Mouse (Mus musculus) hindbrain, embryonic 14.5 days (tissue): ENCODE results near the gene Pcyt1b. TPM values are rescaled to one million over a fixed set of nuclear protein-coding genes. Genes with fewer than 3 reads are reported as not detected.
A peak's percentile ranks its signal among the peaks of the same experiment; 100 is the strongest.

Source experiments
- ATAC-seq: fragments of 200-750 bp; cut with Nextera tagmentation; 2 replicates; pipeline ENCODE4 v1.8.0; 2017; ENCODE audit warnings: moderate number of reproducible peaks, mild to moderate bottlenecking, moderate TSS enrichment, moderate library complexity; ENCODE audit not compliant: low FRiP score
- DNase-seq: peaks from one replicate; pipeline ENCODE4 v3.0.0-alpha.2; 2015; ENCODE audit warnings: low spot score
- H3K27ac ChIP-seq: fragments of 300-500 bp; sonication (generic); 2 replicates; pipeline ENCODE4 v1.5.1; 2014; ENCODE audit warnings: mild to moderate bottlenecking, moderate library complexity
- H3K27me3 ChIP-seq: fragments of 300-500 bp; sonication (generic); 2 replicates; pipeline ENCODE4 v1.6.1; 2014; ENCODE audit warnings: mild to moderate bottlenecking, low read length, mixed read lengths; ENCODE audit not compliant: control insufficient read depth, insufficient read depth
- H3K36me3 ChIP-seq: fragments of 300-500 bp; sonication (generic); replicated peaks from 2 replicates; pipeline ENCODE4 v1.6.1; 2014; ENCODE audit not compliant: control insufficient read depth, insufficient read depth
- H3K4me1 ChIP-seq: fragments of 300-500 bp; sonication (generic); replicated peaks from 2 replicates; pipeline ENCODE4 v1.6.1; 2014; ENCODE audit warnings: antibody characterized with exemption, low read length, mixed read lengths; ENCODE audit not compliant: control insufficient read depth, insufficient read depth
- H3K4me2 ChIP-seq: fragments of 300-500 bp; sonication (generic); replicated peaks from 2 replicates; pipeline ENCODE4 v1.6.1; 2014; ENCODE audit warnings: mild to moderate bottlenecking, moderate library complexity
- H3K4me3 ChIP-seq: fragments of 300-500 bp; sonication (generic); replicated peaks from 2 replicates; pipeline ENCODE4 v1.5.1; 2014; ENCODE audit warnings: mild to moderate bottlenecking, low read length
- H3K9ac ChIP-seq: fragments of 300-500 bp; sonication (generic); 2 replicates; pipeline ENCODE4 v1.6.1; 2014
- H3K9me3 ChIP-seq: fragments of 300-500 bp; sonication (generic); 2 replicates; pipeline ENCODE4 v1.6.1; 2016; ENCODE audit warnings: low read length; ENCODE audit not compliant: control insufficient read depth
- WGBS: fragments of 180-500 bp; shearing (Covaris S2); extraction: QIAGEN DNeasy Blood & Tissue Kit; methylation state at CpG from one replicate; pipeline ENCODE4 v1.1.7; 2014; 5-methylcytosine and 5-hydroxymethylcytosine counted together
- polyA plus RNA-seq: library from polyadenylated mRNA; unstranded; fragments of >200 nt; fragmentation: Nextera tagmentation; extraction: Ambion mirVana; gene quantifications from 2 replicates; pipeline ENCODE4 v1.2.1, GENCODE M21; 2014

Gene Pcyt1b
- polyA plus RNA-seq, 1 experiment from 2014 or later: 19.5 TPM

GRCm38 (mm10) chrX:93664787-93665186 lies 10.1 kb downstream of the Pcyt1b start:
- WGBS: 74% methylated on average over 4 of the region's 4 CpGs

GRCm38 (mm10) chrX:93674432-93674831 lies 19.8 kb downstream of the Pcyt1b start:
- 33% methylated on average over 3 of the region's 3 CpGs for WGBS
- H3K9ac ChIP-seq: 0 out of 2 replicates have a peak overlapping the region, but pooled peaks have one; percentile 12

More at GRCm38 (mm10) chrX:93664787-93665186, 10.1 kb downstream of the Pcyt1b start:
- DNase-seq: no peak
- no peaks in the 10 kb centered on the region for H3K36me3 ChIP-seq
- no peaks in the 10 kb centered on the region for H3K4me1 ChIP-seq
- H3K9ac ChIP-seq: no peak overlapping the region
- ATAC-seq: no peak
- H3K4me3 ChIP-seq: no peak overlapping the region
- no peaks in the 10 kb centered on the region for H3K9me3 ChIP-seq
- H3K4me2 ChIP-seq: no peak overlapping the region
- H3K27me3 ChIP-seq: no peaks in the 10 kb centered on the region
- H3K27ac ChIP-seq: no peak overlapping the region

GRCm38 (mm10) chrX:93674836-93675795 lies 20.5 kb downstream of the Pcyt1b start:
- Histone ChIP-seq H3K4me3 (peak overlapping the region; percentile 40), H3K4me1 (peaks cover 7% of the 10 kb centered on the region), H3K9me3 (no peaks in the 10 kb centered on the region), H3K27me3 (no peaks in the 10 kb centered on the region; the same call in 1 of the 2 replicates), H3K4me2 (peak overlapping the region; percentile 59), H3K36me3 (no peaks in the 10 kb centered on the region), H3K27ac (peak overlapping the region; percentile 89), H3K9ac (peak overlapping the region; percentile 59)
- DNase-seq (peak; percentile 70), ATAC-seq (peak; percentile 99)
- WGBS: 20% methylated on average over 19 of the region's 19 CpGs

More at GRCm38 (mm10) chrX:93674432-93674831, 19.8 kb downstream of the Pcyt1b start:
- Histone ChIP-seq H3K4me2 (peak overlapping the region; percentile 59), H3K9me3 (no peaks in the 10 kb centered on the region), H3K4me1 (peaks cover 7% of the 10 kb centered on the region), H3K4me3 (peak overlapping the region; percentile 40; the same call in 1 of the 2 replicates), H3K27me3 (no peaks in the 10 kb centered on the region; the same call in 1 of the 2 replicates), H3K27ac (peak overlapping the region; percentile 89), H3K36me3 (no peaks in the 10 kb centered on the region)
- no peak for DNase-seq
- peak; percentile 21; the same call in 1 of the 2 replicates for ATAC-seq

- Histone ChIP-seq H3K9me3 (no peaks in the 10 kb centered on the region), H3K27ac (peak overlapping the region; percentile 89), H3K4me1 (peaks cover 7% of the 10 kb centered on the region), H3K9ac (peak overlapping the region; percentile 59), H3K4me2 (peak overlapping the region; percentile 59), H3K4me3 (peak overlapping the region; percentile 40), H3K36me3 (no peaks in the 10 kb centered on the region), H3K27me3 (no peaks in the 10 kb centered on the region; the same call in 1 of the 2 replicates)
- DNase-seq: no peak
- ATAC-seq: no peak
- 69% methylated on average over 2 of the region's 2 CpGs for WGBS
Measured at GRCm38 (mm10) chrX:93676228-93676627, 21.6 kb downstream of the Pcyt1b start.

- Histone ChIP-seq H3K4me3 (no peak overlapping the region), H3K27ac (no peak overlapping the region), H3K9ac (no peak overlapping the region), H3K4me1 (no peaks in the 10 kb centered on the region), H3K4me2 (no peak overlapping the region), H3K36me3 (no peaks in the 10 kb centered on the region), H3K9me3 (no peaks in the 10 kb centered on the region), H3K27me3 (no peaks in the 10 kb centered on the region)
- WGBS: 82% methylated on average over 6 of the region's 6 CpGs
- no peak for ATAC-seq
- DNase-seq: no peak
Measured at GRCm38 (mm10) chrX:93689287-93689686, 34.6 kb downstream of the Pcyt1b start.

GRCm38 (mm10) chrX:93690672-93691071 lies 36.0 kb downstream of the Pcyt1b start:
- Histone ChIP-seq H3K4me3 (no peak overlapping the region), H3K9me3 (no peaks in the 10 kb centered on the region), H3K4me1 (no peaks in the 10 kb centered on the region), H3K4me2 (no peak overlapping the region), H3K27me3 (no peaks in the 10 kb centered on the region), H3K36me3 (no peaks in the 10 kb centered on the region), H3K9ac (no peak overlapping the region), H3K27ac (no peak overlapping the region)
- DNase-seq (no peak), ATAC-seq (no peak)
- 91% methylated on average over 8 of the region's 8 CpGs for WGBS

- H3K36me3 ChIP-seq: no peaks in the 10 kb centered on the region
- no peaks in the 10 kb centered on the region for H3K4me1 ChIP-seq
- ATAC-seq (no peak), DNase-seq (no peak)
- WGBS: 80% methylated on average over 1 of the region's 1 CpGs
- H3K4me2 ChIP-seq: no peak overlapping the region
- no peaks in the 10 kb centered on the region for H3K27me3 ChIP-seq
- H3K9ac ChIP-seq: no peak overlapping the region
- H3K9me3 ChIP-seq: no peaks in the 10 kb centered on the region
- no peak overlapping the region for H3K27ac ChIP-seq
- H3K4me3 ChIP-seq: no peak overlapping the region
Measured at GRCm38 (mm10) chrX:93697596-93697995, 42.9 kb downstream of the Pcyt1b start.

GRCm38 (mm10) chrX:93700528-93701225 lies 46.0 kb downstream of the Pcyt1b start:
- ATAC-seq (peak; percentile 66; the same call in 1 of the 2 replicates), DNase-seq (peak; percentile 54)
- Histone ChIP-seq H3K27me3 (no peaks in the 10 kb centered on the region), H3K36me3 (no peaks in the 10 kb centered on the region), H3K4me2 (no peak overlapping the region), H3K27ac (no peak overlapping the region), H3K9me3 (no peaks in the 10 kb centered on the region), H3K9ac (no peak overlapping the region), H3K4me3 (no peak overlapping the region), H3K4me1 (no peaks in the 10 kb centered on the region)
- 46% methylated on average over 8 of the region's 8 CpGs for WGBS

GRCm38 (mm10) chrX:93712566-93712965 lies 57.9 kb downstream of the Pcyt1b start:
- no peak overlapping the region for H3K4me3 ChIP-seq
- no peak overlapping the region for H3K9ac ChIP-seq
- H3K36me3 ChIP-seq: no peaks in the 10 kb centered on the region
- no peak overlapping the region for H3K4me2 ChIP-seq
- H3K9me3 ChIP-seq: no peaks in the 10 kb centered on the region
- 76% methylated on average over 1 of the region's 1 CpGs for WGBS
- no peaks in the 10 kb centered on the region for H3K27me3 ChIP-seq
- DNase-seq (no peak), ATAC-seq (no peak)
- no peak overlapping the region for H3K27ac ChIP-seq
- no peaks in the 10 kb centered on the region for H3K4me1 ChIP-seq
